Mouse (Mus musculus) kidney, embryonic 14.5 days (tissue): Measurements from ENCODE around the gene Smco1. TPM values are rescaled to one million over a fixed set of nuclear protein-coding genes. Genes with fewer than 3 reads are reported as not detected.

Source experiments
- microRNA counts: library from miRNA; unstranded; fragments of <30 nt; microRNA quantifications from one replicate; lab custom pipeline; 2017
- microRNA-seq: library from miRNA; unstranded; fragments of <30 nt; microRNA quantifications from one replicate; pipeline ENCODE4, GENCODE M21; 2016
- polyA plus RNA-seq: library from polyadenylated mRNA; unstranded; fragments of >200 nt; fragmentation: Nextera tagmentation; extraction: Ambion mirVana; gene quantifications from 2 replicates; pipeline ENCODE4 v1.2.1, GENCODE M21; 2014

Gene Smco1
- polyA plus RNA-seq, 1 experiment from 2014 or later: not detected

MicroRNA genes within 50 kb of the gene (microRNA counts, 519-probe panel; counts per million panel counts)
- not detected for microRNA mmu-miR-1946a (lab: Ali Mortazavi, UCI)

Small RNA genes lying within 50 kb of the gene (microRNA-seq; reads per million reads assigned to microRNA genes)
- gene Mir1946a: not detected

Other genes starting within 250 kb of the Smco1 start
- 30.3 and 42.0 TPM in 2 replicates for gene Pak2, start 192.1 kb upstream of the Smco1 start, polyA plus RNA-seq
- gene Pigx, start 171.7 kb upstream of the Smco1 start, polyA plus RNA-seq: 147 and 155 TPM in 2 replicates
- gene Cep19, start 171.7 kb upstream of the Smco1 start, polyA plus RNA-seq: 39.7 and 43.8 TPM in 2 replicates
- 14.4 and 18.7 TPM in 2 replicates for gene Nrros, start 105.9 kb upstream of the Smco1 start, polyA plus RNA-seq
- not detected in 2 replicates for gene Bex6, start 91.6 kb upstream of the Smco1 start, polyA plus RNA-seq
- gene Fbxo45, start 24.3 kb upstream of the Smco1 start, polyA plus RNA-seq: 10.8 and 14.5 TPM in 2 replicates
- gene Wdr53, start 24.2 kb upstream of the Smco1 start, polyA plus RNA-seq: 17.7 and 22.4 TPM in 2 replicates
- 25.6 and 32.6 TPM in 2 replicates for gene Rnf168, start 6.0 kb downstream of the Smco1 start, polyA plus RNA-seq
- gene Ubxn7, start 60.8 kb downstream of the Smco1 start, polyA plus RNA-seq: 18.4 and 30.3 TPM in 2 replicates
- gene Tm4sf19, start 129.0 kb downstream of the Smco1 start, polyA plus RNA-seq: not detected in 2 replicates
- gene Tctex1d2, start 148.2 kb downstream of the Smco1 start, polyA plus RNA-seq: 32.5 and 37.8 TPM in 2 replicates
- 16.5 and 40.6 TPM in 2 replicates for gene Pcyt1a, start 159.5 kb downstream of the Smco1 start, polyA plus RNA-seq
- 0.33 and 0.49 TPM in 2 replicates for gene Slc51a, start 216.4 kb downstream of the Smco1 start, polyA plus RNA-seq
- gene Zdhhc19, start 224.8 kb downstream of the Smco1 start, polyA plus RNA-seq: not detected in 2 replicates